Mouse (Mus musculus) embryonic fibroblast, embryonic 13.5 days (primary cell): ENCODE results near the gene Batf3.

Experiments
- CTCF ChIP-seq: IDR thresholded peaks from 2 replicates; pipeline ENCODE4 v1.5.1; 2011; ENCODE audit warnings: mild to moderate bottlenecking, control low read depth, low read length, moderate library complexity, borderline replicate concordance; ENCODE audit not compliant: insufficient read depth
- POLR2A ChIP-seq: IDR thresholded peaks from 2 replicates; pipeline ENCODE4 v1.6.1; 2011; ENCODE audit warnings: low read depth, mild to moderate bottlenecking, control low read depth, low read length, moderate library complexity

GRCm38 (mm10) chr1:191097802-191098747 is at the start of gene Batf3:
- TF ChIP-seq CTCF (peak; percentile 15; the same call in 1 of the 2 replicates), POLR2A (no peak)
